Mouse (Mus musculus) hindbrain, embryonic 15.5 days (tissue): ENCODE results near the gene Cnga3. TPM values are rescaled to one million over a fixed set of nuclear protein-coding genes. Genes with fewer than 3 reads are reported as not detected.

ENCODE experiments used
- ATAC-seq: fragments of 200-750 bp; cut with Nextera tagmentation; 2 replicates; pipeline ENCODE4 v1.8.0; 2017; ENCODE audit warnings: low read depth, moderate number of reproducible peaks, moderate TSS enrichment; ENCODE audit not compliant: low FRiP score
- H3K27ac ChIP-seq: fragments of 300-500 bp; sonication (generic); replicated peaks from 2 replicates; pipeline ENCODE4 v1.5.1; 2015; ENCODE audit warnings: mild to moderate bottlenecking, inconsistent platforms
- H3K27me3 ChIP-seq: fragments of 300-500 bp; sonication (generic); 2 replicates; pipeline ENCODE4 v1.6.1; 2015; ENCODE audit warnings: control low read depth, inconsistent platforms
- H3K36me3 ChIP-seq: fragments of 300-500 bp; sonication (generic); 2 replicates; pipeline ENCODE4 v1.6.1; 2015; ENCODE audit warnings: control low read depth, inconsistent platforms
- H3K4me1 ChIP-seq: fragments of 300-500 bp; sonication (generic); replicated peaks from 2 replicates; pipeline ENCODE4 v1.6.1; 2015; ENCODE audit warnings: control low read depth, inconsistent platforms
- H3K4me2 ChIP-seq: fragments of 300-500 bp; sonication (generic); 2 replicates; pipeline ENCODE4 v1.6.1; 2015; ENCODE audit warnings: moderate library complexity, mild to moderate bottlenecking, inconsistent platforms
- H3K4me3 ChIP-seq: fragments of 300-500 bp; sonication (generic); 2 replicates; pipeline ENCODE4 v1.5.1; 2015; ENCODE audit warnings: mild to moderate bottlenecking, inconsistent platforms
- H3K9ac ChIP-seq: fragments of 300-500 bp; sonication (generic); 2 replicates; pipeline ENCODE4 v1.6.1; 2015; ENCODE audit warnings: inconsistent platforms
- H3K9me3 ChIP-seq: fragments of 300-500 bp; sonication (generic); 2 replicates; pipeline ENCODE4 v1.6.1; 2016; ENCODE audit warnings: control low read depth, inconsistent platforms
- WGBS: fragments of 180-500 bp; shearing (Covaris S2); methylation state at CpG from one replicate; pipeline ENCODE4 v1.1.7; 2015; 5-methylcytosine and 5-hydroxymethylcytosine counted together
- polyA plus RNA-seq: library from polyadenylated mRNA; unstranded; fragments of >200 nt; fragmentation: Nextera tagmentation; extraction: Ambion mirVana; gene quantifications from 2 replicates; pipeline ENCODE4 v1.2.1, GENCODE M21; 2015

The Cnga3 gene
- polyA plus RNA-seq, 1 experiment from 2014 or later = not detected

- Histone ChIP-seq H3K4me2 (no peak overlapping the region), H3K9me3 (no peaks in the 10 kb centered on the region), H3K27ac (no peak overlapping the region), H3K4me1 (peaks cover 7% of the 10 kb centered on the region; the same call in 1 of the 2 replicates), H3K4me3 (no peak overlapping the region), H3K9ac (no peak overlapping the region), H3K27me3 (no peaks in the 10 kb centered on the region), H3K36me3 (no peaks in the 10 kb centered on the region)
- 80% methylated on average over 3 of the region's 3 CpGs for WGBS
- ATAC-seq = no peak
Observed at GRCm38 (mm10) chr1:37308743-37309100, 94.5 kb downstream of the Cnga3 start.

- Histone ChIP-seq H3K27ac (no peak overlapping the region), H3K36me3 (no peaks in the 10 kb centered on the region), H3K9ac (no peak overlapping the region), H3K9me3 (no peaks in the 10 kb centered on the region), H3K4me1 (peaks cover 7% of the 10 kb centered on the region; the same call in 1 of the 2 replicates), H3K4me2 (no peak overlapping the region), H3K4me3 (no peak overlapping the region), H3K27me3 (no peaks in the 10 kb centered on the region)
- ATAC-seq = no peak
- WGBS = over 99% methylated on average over 4 of the region's 4 CpGs
Observed at GRCm38 (mm10) chr1:37309939-37310515, 95.8 kb downstream of the Cnga3 start.

Other genes with a start within 250 kb of the Cnga3 start
- 0.38 and 0.75 TPM in 2 replicates for gene Vwa3b, start 187.8 kb upstream of the Cnga3 start, polyA plus RNA-seq
- gene Inpp4a, start 85.4 kb downstream of the Cnga3 start, polyA plus RNA-seq = 69.9 and 73.5 TPM in 2 replicates
- 59.8 and 60.1 TPM in 2 replicates for gene Coa5, start 215.7 kb downstream of the Cnga3 start, polyA plus RNA-seq
- gene Unc50, start 215.7 kb downstream of the Cnga3 start, polyA plus RNA-seq = 116 and 121 TPM in 2 replicates